Mouse (Mus musculus) testis, adult 2 months (tissue): ENCODE measurements at regions not wholly inside any gene's neighbourhood (a gene's known extent, or its start where the extent isn't known, plus 50 kb on each side); places are given as distances from the start of the nearest gene placed in this dataset.

Experiments
- H3K27ac ChIP-seq: fragments of 200-500 bp; 2 replicates; pipeline ENCODE4 v1.5.1; 2012; ENCODE audit warnings: low read depth, low read length; ENCODE audit not compliant: control insufficient read depth, insufficient read depth
- H3K27me3 ChIP-seq: fragments of 200-500 bp; 2 replicates; pipeline ENCODE4 v1.6.1; 2012; ENCODE audit warnings: mild to moderate bottlenecking, low read length, moderate library complexity; ENCODE audit not compliant: control insufficient read depth, insufficient read depth
- H3K36me3 ChIP-seq: fragments of 200-500 bp; 2 replicates; pipeline ENCODE4 v1.6.1; 2012; ENCODE audit warnings: mild to moderate bottlenecking, low read length; ENCODE audit not compliant: control insufficient read depth, insufficient read depth
- H3K4me1 ChIP-seq: fragments of 200-500 bp; 2 replicates; pipeline ENCODE4 v1.6.1; 2012; ENCODE audit warnings: low read length; ENCODE audit not compliant: control insufficient read depth, insufficient read depth
- H3K4me3 ChIP-seq: fragments of 200-500 bp; 2 replicates; pipeline ENCODE4 v1.5.1; 2012; ENCODE audit warnings: low read depth, mild to moderate bottlenecking, low read length, moderate library complexity, mixed read lengths; ENCODE audit not compliant: control insufficient read depth
- CTCF ChIP-seq: fragments of 200-500 bp; IDR thresholded peaks from 2 replicates; pipeline ENCODE4 v1.5.1; 2012; ENCODE audit warnings: low read depth, mild to moderate bottlenecking, inconsistent platforms, low read length, moderate library complexity; ENCODE audit not compliant: control insufficient read depth, insufficient read depth, insufficient replicate concordance
- POLR2A ChIP-seq: fragments of 200-500 bp; IDR thresholded peaks from 2 replicates; pipeline ENCODE4 v1.6.1; 2012; ENCODE audit warnings: low read depth, mild to moderate bottlenecking, inconsistent platforms, low read length, moderate library complexity; ENCODE audit not compliant: control insufficient read depth

- H3K27me3 ChIP-seq = no peaks in the 10 kb centered on the region
- H3K4me3 ChIP-seq = no peak overlapping the region
- H3K36me3 ChIP-seq = no peaks in the 10 kb centered on the region
- H3K4me1 ChIP-seq = no peaks in the 10 kb centered on the region
- TF ChIP-seq CTCF (no peak), POLR2A (no peak)
- H3K27ac ChIP-seq = no peak overlapping the region
Observed at GRCm38 (mm10) chr2:148237121-148237520, 158.0 kb upstream of the Sstr4 start.

- H3K4me1 ChIP-seq = no peaks in the 10 kb centered on the region
- TF ChIP-seq CTCF = no peak
- no peak for TF ChIP-seq POLR2A
- H3K4me3 ChIP-seq = no peak overlapping the region
- H3K36me3 ChIP-seq = no peaks in the 10 kb centered on the region
- no peak overlapping the region for H3K27ac ChIP-seq
- H3K27me3 ChIP-seq = no peaks in the 10 kb centered on the region
Observed at GRCm38 (mm10) chr2:148239046-148239445, 156.1 kb upstream of the Sstr4 start.

GRCm38 (mm10) chr2:148242242-148242641, 152.9 kb upstream of the Sstr4 start:
- Histone ChIP-seq H3K27me3 (no peaks in the 10 kb centered on the region), H3K27ac (no peak overlapping the region), H3K4me1 (no peaks in the 10 kb centered on the region), H3K36me3 (no peaks in the 10 kb centered on the region), H3K4me3 (no peak overlapping the region)
- TF ChIP-seq POLR2A (no peak), CTCF (no peak)

- no peak overlapping the region for H3K4me3 ChIP-seq
- H3K4me1 ChIP-seq = no peaks in the 10 kb centered on the region
- no peak overlapping the region for H3K27ac ChIP-seq
- TF ChIP-seq POLR2A (no peak), CTCF (no peak)
- no peaks in the 10 kb centered on the region for H3K36me3 ChIP-seq
- H3K27me3 ChIP-seq = no peaks in the 10 kb centered on the region
Observed at GRCm38 (mm10) chr2:148245575-148245974, 149.6 kb upstream of the Sstr4 start.

- no peaks in the 10 kb centered on the region for H3K27me3 ChIP-seq
- TF ChIP-seq POLR2A = no peak
- no peak for TF ChIP-seq CTCF
- no peaks in the 10 kb centered on the region for H3K4me1 ChIP-seq
- H3K36me3 ChIP-seq = no peaks in the 10 kb centered on the region
- no peak overlapping the region for H3K4me3 ChIP-seq
- H3K27ac ChIP-seq = no peak overlapping the region
Observed at GRCm38 (mm10) chr2:148250902-148251301, 144.2 kb upstream of the Sstr4 start.

GRCm38 (mm10) chr2:148255662-148256061, 139.5 kb upstream of the Sstr4 start:
- Histone ChIP-seq H3K27me3 (no peaks in the 10 kb centered on the region), H3K36me3 (no peaks in the 10 kb centered on the region), H3K4me3 (no peak overlapping the region), H3K27ac (no peak overlapping the region), H3K4me1 (no peaks in the 10 kb centered on the region)
- TF ChIP-seq POLR2A (no peak), CTCF (no peak)

- Histone ChIP-seq H3K27ac (no peak overlapping the region), H3K27me3 (no peaks in the 10 kb centered on the region), H3K4me1 (no peaks in the 10 kb centered on the region), H3K36me3 (no peaks in the 10 kb centered on the region), H3K4me3 (no peak overlapping the region)
- TF ChIP-seq CTCF (no peak), POLR2A (no peak)
Observed at GRCm38 (mm10) chr2:148264111-148264730, 130.9 kb upstream of the Sstr4 start.
